Mouse (Mus musculus) limb, embryonic 14.5 days (tissue): ENCODE measurements around the gene Slc25a33. TPM values are rescaled to one million over a fixed set of nuclear protein-coding genes. Genes with fewer than 3 reads are reported as not detected.
A peak's percentile ranks its signal among the peaks of the same experiment; 100 is the strongest.

Source experiments
- ATAC-seq: fragments of 200-750 bp; cut with Nextera tagmentation; 2 replicates; pipeline ENCODE4 v1.8.0; 2017; ENCODE audit warnings: low read depth, moderate number of reproducible peaks, moderate TSS enrichment; ENCODE audit not compliant: low FRiP score
- DNase-seq: peaks from one replicate; pipeline ENCODE4 v3.0.0-alpha.2; 2015; ENCODE audit warnings: low spot score
- H3K27ac ChIP-seq: fragments of 300-500 bp; sonication (generic); replicated peaks from 2 replicates; pipeline ENCODE4 v1.5.1; 2014; ENCODE audit warnings: low read depth, mild to moderate bottlenecking, low read length, moderate library complexity, mixed read lengths
- H3K27me3 ChIP-seq: fragments of 300-500 bp; sonication (generic); 2 replicates; pipeline ENCODE4 v1.6.1; 2014; ENCODE audit warnings: low read length, mixed read lengths; ENCODE audit not compliant: control insufficient read depth, insufficient read depth
- H3K36me3 ChIP-seq: fragments of 300-500 bp; sonication (generic); 2 replicates; pipeline ENCODE4 v1.6.1; 2014; ENCODE audit warnings: mild to moderate bottlenecking, low read length, moderate library complexity, mixed read lengths; ENCODE audit not compliant: control insufficient read depth, insufficient read depth
- H3K4me1 ChIP-seq: fragments of 300-500 bp; sonication (generic); 2 replicates; pipeline ENCODE4 v1.6.1; 2014; ENCODE audit warnings: antibody characterized with exemption, low read length, mixed read lengths; ENCODE audit not compliant: control insufficient read depth, insufficient read depth
- H3K4me2 ChIP-seq: fragments of 300-500 bp; sonication (generic); replicated peaks from 2 replicates; pipeline ENCODE4 v1.6.1; 2014; ENCODE audit warnings: low read depth, mild to moderate bottlenecking, low read length, moderate library complexity; ENCODE audit not compliant: severe bottlenecking
- H3K4me3 ChIP-seq: fragments of 300-500 bp; sonication (generic); replicated peaks from 2 replicates; pipeline ENCODE4 v1.5.1; 2014; ENCODE audit warnings: low read length
- H3K9ac ChIP-seq: fragments of 300-500 bp; sonication (generic); 2 replicates; pipeline ENCODE4 v1.6.1; 2014; ENCODE audit warnings: mild to moderate bottlenecking, low read depth, low read length, moderate library complexity; ENCODE audit not compliant: severe bottlenecking
- H3K9me3 ChIP-seq: fragments of 300-500 bp; sonication (generic); 2 replicates; pipeline ENCODE4 v1.6.1; 2016; ENCODE audit warnings: low read length; ENCODE audit not compliant: control insufficient read depth
- POLR2A ChIP-seq: fragments of 200-500 bp; IDR thresholded peaks from 2 replicates; pipeline ENCODE4 v1.8.0; 2012; ENCODE audit warnings: inconsistent platforms, mild to moderate bottlenecking, moderate library complexity, borderline replicate concordance; ENCODE audit not compliant: insufficient read depth, insufficient read length; ENCODE audit errors: extremely low read depth
- WGBS: fragments of 180-500 bp; shearing (Covaris S2); extraction: QIAGEN DNeasy Blood & Tissue Kit; methylation state at CpG from one replicate; pipeline ENCODE4 v1.1.7; 2014; 5-methylcytosine and 5-hydroxymethylcytosine counted together
- polyA plus RNA-seq, 2 experiments: library from polyadenylated mRNA; depleted of rRNA in 1 of 2; stranded (reverse) in 1 of 2; unstranded in 1 of 2; fragments of >200 nt; fragmentation: Nextera tagmentation in 1 of 2; extraction: Ambion mirVana in 1 of 2; gene quantifications; 2 replicates each; pipeline versions ENCODE4 v1.2.1 to v1.2.3; 2012 to 2014

The Slc25a33 gene
- polyA plus RNA-seq, 2 experiments: 8.2 to 10.8 TPM

GRCm38 (mm10) chr4:149790969-149791368 lies 16.9 kb upstream of the Slc25a33 start:
- H3K9me3 ChIP-seq: no peaks in the 10 kb centered on the region
- no peak for ATAC-seq
- H3K4me1 ChIP-seq: no peaks in the 10 kb centered on the region
- H3K4me2 ChIP-seq: no peak overlapping the region
- no peak overlapping the region for H3K4me3 ChIP-seq
- TF ChIP-seq POLR2A: no peak
- H3K27ac ChIP-seq: no peak overlapping the region
- no peaks in the 10 kb centered on the region for H3K36me3 ChIP-seq
- H3K9ac ChIP-seq: no peak overlapping the region
- no peaks in the 10 kb centered on the region for H3K27me3 ChIP-seq
- DNase-seq: no peak
- WGBS: 82% methylated on average over 2 of the region's 2 CpGs

GRCm38 (mm10) chr4:149790546-149790945 lies 16.5 kb upstream of the Slc25a33 start:
- DNase-seq: no peak
- H3K9ac ChIP-seq: no peak overlapping the region
- 56% methylated on average over 4 of the region's 4 CpGs for WGBS

GRCm38 (mm10) chr4:149789421-149790194 lies 15.5 kb upstream of the Slc25a33 start:
- 76% methylated on average over 13 of the region's 13 CpGs for WGBS
- TF ChIP-seq POLR2A: no peak
- Histone ChIP-seq H3K9me3 (no peaks in the 10 kb centered on the region), H3K9ac (no peak overlapping the region), H3K4me3 (no peak overlapping the region), H3K27ac (no peak overlapping the region), H3K27me3 (no peaks in the 10 kb centered on the region), H3K36me3 (no peaks in the 10 kb centered on the region), H3K4me2 (no peak overlapping the region), H3K4me1 (no peaks in the 10 kb centered on the region)
- DNase-seq: no peak
- ATAC-seq: no peak

More at GRCm38 (mm10) chr4:149790546-149790945, 16.5 kb upstream of the Slc25a33 start:
- Histone ChIP-seq H3K27me3 (no peaks in the 10 kb centered on the region), H3K4me3 (no peak overlapping the region), H3K9me3 (no peaks in the 10 kb centered on the region), H3K4me1 (no peaks in the 10 kb centered on the region), H3K36me3 (no peaks in the 10 kb centered on the region), H3K4me2 (no peak overlapping the region), H3K27ac (no peak overlapping the region)
- no peak for ATAC-seq
- no peak for TF ChIP-seq POLR2A

GRCm38 (mm10) chr4:149784901-149785300 lies 10.8 kb upstream of the Slc25a33 start:
- no peaks in the 10 kb centered on the region for H3K4me1 ChIP-seq
- no peak overlapping the region for H3K27ac ChIP-seq
- WGBS: 91% methylated on average over 5 of the region's 5 CpGs
- no peaks in the 10 kb centered on the region for H3K9me3 ChIP-seq
- no peaks in the 10 kb centered on the region for H3K27me3 ChIP-seq
- DNase-seq: no peak
- TF ChIP-seq POLR2A: no peak
- H3K9ac ChIP-seq: no peak overlapping the region
- ATAC-seq: no peak
- H3K36me3 ChIP-seq: no peaks in the 10 kb centered on the region
- H3K4me2 ChIP-seq: no peak overlapping the region
- H3K4me3 ChIP-seq: no peak overlapping the region

GRCm38 (mm10) chr4:149784371-149784770 lies 10.3 kb upstream of the Slc25a33 start:
- no peak overlapping the region for H3K4me2 ChIP-seq
- no peaks in the 10 kb centered on the region for H3K4me1 ChIP-seq
- H3K9ac ChIP-seq: no peak overlapping the region
- no peak overlapping the region for H3K27ac ChIP-seq
- DNase-seq: no peak
- no peak overlapping the region for H3K4me3 ChIP-seq
- no peaks in the 10 kb centered on the region for H3K9me3 ChIP-seq
- no peaks in the 10 kb centered on the region for H3K36me3 ChIP-seq
- WGBS: 74% methylated on average over 9 of the region's 9 CpGs
- ATAC-seq: no peak
- H3K27me3 ChIP-seq: no peaks in the 10 kb centered on the region
- no peak for TF ChIP-seq POLR2A

GRCm38 (mm10) chr4:149782975-149783374 lies 8.9 kb upstream of the Slc25a33 start:
- no peak overlapping the region for H3K4me3 ChIP-seq
- H3K27ac ChIP-seq: no peak overlapping the region
- H3K36me3 ChIP-seq: no peaks in the 10 kb centered on the region
- no peak overlapping the region for H3K4me2 ChIP-seq
- H3K4me1 ChIP-seq: no peaks in the 10 kb centered on the region
- no peak overlapping the region for H3K9ac ChIP-seq
- TF ChIP-seq POLR2A: no peak
- DNase-seq: peak; percentile 26
- WGBS: 48% methylated on average over 8 of the region's 8 CpGs
- no peaks in the 10 kb centered on the region for H3K27me3 ChIP-seq
- ATAC-seq: no peak
- H3K9me3 ChIP-seq: no peaks in the 10 kb centered on the region
